Mouse (Mus musculus) bone marrow, adult 2 months (tissue): ENCODE results near the gene Ambp.

ENCODE experiments used
- CTCF ChIP-seq: fragments of 200-500 bp; IDR thresholded peaks from 2 replicates; pipeline ENCODE4 v1.5.1; 2011; ENCODE audit warnings: low read length, control low read depth; ENCODE audit not compliant: control insufficient read depth, insufficient read depth
- POLR2A ChIP-seq: fragments of 200-500 bp; IDR thresholded peaks from 2 replicates; pipeline ENCODE4 v1.6.1; 2011; ENCODE audit warnings: low read depth, mild to moderate bottlenecking, control low read depth, low read length, borderline replicate concordance; ENCODE audit not compliant: control insufficient read depth

DNA sequence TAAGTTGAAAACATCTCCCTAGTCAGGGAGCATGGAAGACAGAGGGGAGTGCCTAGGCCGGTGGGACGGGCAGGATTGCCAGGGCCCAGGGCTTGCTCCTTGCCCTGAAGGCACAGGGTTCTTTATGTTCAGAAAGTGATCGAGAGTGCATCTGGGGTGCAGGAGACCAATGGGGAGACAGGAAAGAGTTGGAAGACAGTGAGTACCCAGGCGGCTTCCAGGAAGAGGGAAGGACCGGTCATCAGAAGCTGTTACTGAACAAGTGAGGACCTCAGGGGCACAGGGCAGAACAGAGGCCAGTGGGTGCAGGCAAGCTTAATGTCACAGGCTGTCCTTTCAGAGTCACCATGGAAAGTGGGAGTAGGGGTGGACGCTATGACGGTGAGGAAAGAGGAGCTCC lies 3.6 kb upstream of the Ambp start:
- TF ChIP-seq CTCF: no peak
- no peak for TF ChIP-seq POLR2A
